Mouse (Mus musculus): ENCODE data around the gene Tmem88.

DNA sequence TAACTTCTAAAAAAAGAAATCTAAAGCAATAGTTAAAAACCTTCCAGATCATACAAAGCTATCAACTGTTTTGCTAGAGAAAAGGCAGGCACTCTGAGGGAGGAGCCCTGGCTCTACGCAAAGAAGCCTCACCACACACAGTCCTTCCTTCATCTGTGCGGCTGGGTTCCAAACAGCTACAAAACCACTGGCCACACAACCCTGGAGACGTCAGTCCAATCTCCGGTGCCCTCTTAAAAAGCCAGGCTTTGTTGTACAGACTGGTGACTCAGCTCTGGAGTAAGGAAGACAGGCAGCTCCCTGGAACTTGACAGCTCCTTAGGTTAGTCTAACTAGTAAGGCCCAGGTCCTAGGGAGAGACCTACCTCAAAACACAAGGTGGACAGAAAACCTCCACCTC lies 22.4 kb downstream of the Tmem88 start:
- TF ChIP-seq POLR2AphosphoS2 (IDR thresholded peaks at IDR 0.05; ENCODE audit: low read depth, low read length) (no peak), TCF12 (IDR thresholded peaks at IDR 0.05; ENCODE audit: low read depth, low read length) (no peak), BHLHE40 (IDR thresholded peaks at IDR 0.05; ENCODE audit: low read depth, low read length) (no peak), MEF2A (IDR thresholded peaks at IDR 0.05; ENCODE audit: borderline replicate concordance, low read depth, low read length) (no peak), TBP (conservative IDR thresholded peaks at IDR 0.05; ENCODE audit: low read depth, low read length) (no peak), CTCF (conservative IDR thresholded peaks at IDR 0.05 in 1 of 2, IDR thresholded peaks at IDR 0.05 in 1 of 2; ENCODE audit: low read depth in 2 of 2, low read length in 2 of 2) (no peak), ZNF384 (IDR thresholded peaks at IDR 0.05; ENCODE audit: low read depth, low read length) (no peak), POLR2A (IDR thresholded peaks at IDR 0.05; ENCODE audit: low read depth, low read length) (no peak), NRF1 (IDR thresholded peaks at IDR 0.05; ENCODE audit: low read depth, low read length) (no peak), ZC3H11A (IDR thresholded peaks at IDR 0.05; ENCODE audit: low read depth, low read length) (no peak), JUND (conservative IDR thresholded peaks at IDR 0.05; ENCODE audit: low read depth, low read length) (no peak), E2F4 (IDR thresholded peaks at IDR 0.05; ENCODE audit: insufficient replicate concordance, low read depth, low read length) (no peak), ZMIZ1 (IDR thresholded peaks at IDR 0.05; ENCODE audit: low read depth, low read length) (no peak)

All from CH12.LX (cell line).